25 mouse cellular contexts compared by ENCODE assay signal in the genomic region with DNA sequence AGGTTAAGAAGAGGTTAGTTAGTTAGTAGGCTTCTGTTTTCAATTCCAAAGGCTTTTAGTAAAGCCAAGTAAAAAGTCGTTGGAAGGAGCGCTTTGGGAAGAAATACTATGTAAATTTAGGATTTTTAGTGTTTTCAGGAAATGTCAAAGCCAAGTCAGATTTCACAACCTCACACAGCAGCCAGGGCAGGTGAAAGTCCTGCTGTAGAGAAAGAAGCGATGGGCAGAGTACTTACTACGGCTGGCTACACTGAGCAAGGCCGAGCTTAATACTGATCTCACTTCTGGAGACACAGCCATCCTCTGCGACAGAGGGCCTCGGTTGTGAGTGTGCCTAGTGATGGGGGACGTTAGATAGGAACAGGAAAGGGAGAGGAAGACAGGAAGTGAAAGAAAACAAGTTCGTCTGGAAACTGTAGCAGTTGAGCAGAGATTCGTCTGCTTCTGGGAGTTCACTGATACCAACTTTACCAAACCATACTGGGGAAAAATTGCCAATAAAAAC. TPM values are rescaled to one million over a fixed set of nuclear protein-coding genes. Genes with fewer than 3 reads are reported as not detected.
A peak's percentile ranks its signal among the peaks of the same experiment; 100 is the strongest.
DNase-seq lines count a peak whose midpoint lies in the region; ATAC-seq lines count a peak whose summit lies in the region.
"Had no signal": no experiment of that assay in that cellular context is flagged by ENCODE, and none has a peak within 500 bp of the region (broad histone marks: within the 10 kb centered on the region; RNA-seq: fewer than 3 reads in every experiment).

No protein-coding gene starts in this region.

- H3K36me3 ChIP-seq in heart, embryonic 13.5 days, result peaks cover 56% of the 10 kb centered on the region
- peaks cover 18% of the 10 kb centered on the region; the same call in 1 of the 2 replicates for H3K36me3 ChIP-seq in liver, embryonic 12.5 days
- peaks cover 6% of the 10 kb centered on the region; the same call in 1 of the 2 replicates for H3K36me3 ChIP-seq in liver, embryonic 11.5 days (ENCODE audit: control insufficient read depth, insufficient read depth, low read length)
- H3K36me3 ChIP-seq in liver, embryonic 13.5 days, result peaks cover 7% of the 10 kb centered on the region
- H3K36me3 ChIP-seq in stomach, embryonic 15.5 days, result no peaks in the 10 kb centered on the region
- H3K36me3 ChIP-seq: G1E had no signal

- H3K4me1 ChIP-seq in heart, embryonic 13.5 days, result peaks cover 36% of the 10 kb centered on the region
- peaks cover 17% of the 10 kb centered on the region; the same call in 1 of the 2 replicates for H3K4me1 ChIP-seq in liver, embryonic 12.5 days
- peaks cover 14% of the 10 kb centered on the region; the same call in 1 of the 2 replicates for H3K4me1 ChIP-seq in liver, embryonic 11.5 days (replicated peaks; ENCODE audit: control insufficient read depth, insufficient read depth, low read length)
- peaks cover 19% of the 10 kb centered on the region for H3K4me1 ChIP-seq in liver, embryonic 13.5 days (replicated peaks)
- peaks cover 11% of the 10 kb centered on the region; the same call in 1 of the 2 replicates for H3K4me1 ChIP-seq in stomach, embryonic 15.5 days
- H3K4me1 ChIP-seq: hindbrain, embryonic 13.5 days had no signal

- no peak overlapping the region for H3K9ac ChIP-seq in heart, embryonic 13.5 days
- H3K9ac ChIP-seq in liver, embryonic 12.5 days, result no peak overlapping the region
- no peak overlapping the region for H3K9ac ChIP-seq in liver, embryonic 11.5 days (ENCODE audit: low read depth, low read length)
- H3K9ac ChIP-seq in liver, embryonic 13.5 days, result no peak overlapping the region
- no peak overlapping the region for H3K9ac ChIP-seq in stomach, embryonic 15.5 days
- H3K9ac ChIP-seq: hindbrain, embryonic 13.5 days; lung, embryonic 15.5 days had no signal

- H3K4me3 ChIP-seq in heart, embryonic 13.5 days, result no peak overlapping the region
- H3K4me3 ChIP-seq in liver, embryonic 12.5 days, result no peak overlapping the region
- H3K4me3 ChIP-seq in liver, embryonic 11.5 days (ENCODE audit: low read depth, low read length), result no peak overlapping the region
- H3K4me3 ChIP-seq in liver, embryonic 13.5 days (replicated peaks), result no peak overlapping the region
- H3K4me3 ChIP-seq in stomach, embryonic 15.5 days (replicated peaks), result no peak overlapping the region
- H3K4me3 ChIP-seq: gastrocnemius, adult 2 months; hindbrain, embryonic 13.5 days; lung, embryonic 15.5 days had no signal

- DNase-seq in heart, postnatal 10 days, result no peak
- no peak for DNase-seq in liver, embryonic 11.5 days (ENCODE audit: low spot score)
- DNase-seq in liver, embryonic 13.5 days, result no peak
- DNase-seq in yolk sac, embryonic 10.5 days (ENCODE audit: low spot score), result no peak
- no peak for DNase-seq in layer of hippocampus, postnatal 10 days (ENCODE audit: low spot score in 2 of 2)
- DNase-seq: adrenal gland, postnatal 36 days; cerebellum, adult 9-10 months; gastrocnemius, adult 2 months; heart, postnatal 36 days; kidney, postnatal 36 days; right cerebral cortex, adult 18-20 months; thymus, postnatal 25 days had no signal

- intact Hi-C loops in heart, postnatal 10 days (cut with DNase I), result no loop called here

- 0 out of 2 replicates have a peak overlapping the region, but pooled peaks have one; percentile 29 for H3K27ac ChIP-seq in heart, embryonic 13.5 days (replicated peaks)
- 0 out of 2 replicates have a peak overlapping the region, but pooled peaks have one; percentile 45 for H3K27ac ChIP-seq in liver, embryonic 12.5 days
- H3K27ac ChIP-seq in liver, embryonic 11.5 days (ENCODE audit: low read depth, low read length), result no peak overlapping the region; the same call in 1 of the 2 replicates
- peak overlapping the region; percentile 27 for H3K27ac ChIP-seq in liver, embryonic 13.5 days
- peak overlapping the region; percentile 44; the same call in 1 of the 2 replicates for H3K27ac ChIP-seq in stomach, embryonic 15.5 days
- H3K27ac ChIP-seq: gastrocnemius, adult 2 months; hindbrain, embryonic 13.5 days; lung, embryonic 15.5 days; macrophage had no signal

- H3K27me3 ChIP-seq in heart, embryonic 13.5 days (replicated peaks), result no peaks in the 10 kb centered on the region
- H3K27me3 ChIP-seq in liver, embryonic 12.5 days (replicated peaks), result no peaks in the 10 kb centered on the region
- H3K27me3 ChIP-seq in liver, embryonic 11.5 days (replicated peaks; ENCODE audit: control insufficient read depth, insufficient read depth, low read length), result no peaks in the 10 kb centered on the region
- H3K27me3 ChIP-seq in liver, embryonic 13.5 days, result no peaks in the 10 kb centered on the region
- H3K27me3 ChIP-seq in stomach, embryonic 15.5 days (replicated peaks), result no peaks in the 10 kb centered on the region
- H3K27me3 ChIP-seq: hindbrain, embryonic 13.5 days; lung, embryonic 15.5 days; Patski had no signal

- no peak overlapping the region for H3K4me2 ChIP-seq in heart, embryonic 13.5 days
- no peak overlapping the region for H3K4me2 ChIP-seq in liver, embryonic 12.5 days
- H3K4me2 ChIP-seq in liver, embryonic 11.5 days, result no peak overlapping the region
- H3K4me2 ChIP-seq in liver, embryonic 13.5 days, result no peak overlapping the region
- no peak overlapping the region for H3K4me2 ChIP-seq in stomach, embryonic 15.5 days
- H3K4me2 ChIP-seq: hindbrain, embryonic 13.5 days; lung, embryonic 15.5 days had no signal

- no peak for ATAC-seq in heart, embryonic 13.5 days (ENCODE audit: extremely low read depth, insufficient number of reproducible peaks, low FRiP score, low TSS enrichment)
- no peak for ATAC-seq in liver, embryonic 12.5 days
- ATAC-seq in liver, embryonic 11.5 days (replicated peaks; ENCODE audit: low FRiP score), result no peak
- ATAC-seq in liver, embryonic 13.5 days (ENCODE audit: low read depth), result no peak
- ATAC-seq in stomach, embryonic 15.5 days (ENCODE audit: insufficient read depth, low FRiP score, low read depth), result no peak
- ATAC-seq: forebrain, embryonic 14.5 days; inflammation-experienced regulatory T-cells, adult 6 months; Patski had no signal

- no peaks in the 10 kb centered on the region for H3K9me3 ChIP-seq in heart, embryonic 13.5 days
- no peaks in the 10 kb centered on the region for H3K9me3 ChIP-seq in liver, embryonic 12.5 days (replicated peaks)
- H3K9me3 ChIP-seq in liver, embryonic 11.5 days (ENCODE audit: control insufficient read depth, low read length), result no peaks in the 10 kb centered on the region
- no peaks in the 10 kb centered on the region for H3K9me3 ChIP-seq in liver, embryonic 13.5 days (replicated peaks)
- H3K9me3 ChIP-seq in stomach, embryonic 15.5 days, result no peaks in the 10 kb centered on the region
- H3K9me3 ChIP-seq: hindbrain, embryonic 13.5 days; lung, embryonic 15.5 days had no signal

- 60% methylated on average over 10 of the region's 10 CpGs for WGBS in heart, embryonic 13.5 days
- 35% methylated on average over 10 of the region's 10 CpGs for WGBS in liver, embryonic 12.5 days (ENCODE audit: insufficient replicate concordance)
- 49% methylated on average over 10 of the region's 10 CpGs for WGBS in liver, embryonic 11.5 days
- WGBS in liver, embryonic 13.5 days (ENCODE audit: insufficient replicate concordance), result 35% methylated on average over 10 of the region's 10 CpGs
- WGBS in stomach, embryonic 15.5 days, result 51% methylated on average over 10 of the region's 10 CpGs

RNA-seq across cellular contexts. Expression of gene Lmod3, which starts 36.8 kb away (rescaled TPM):
- 14.3 and 16.7 TPM in 2 replicates for polyA plus RNA-seq in heart, embryonic 13.5 days (2015; fragmentation: Nextera tagmentation; extraction: Ambion mirVana)
- 10 to 100 TPM; 45.8 to 66.3 TPM for total RNA-seq in heart, postnatal 10 days (2021)
- polyA plus RNA-seq in liver, embryonic 12.5 days (2016; fragmentation: Nextera tagmentation; extraction: Ambion mirVana), result 0.05 and 0.10 TPM in 2 replicates
- polyA plus RNA-seq in liver, embryonic 11.5 days (2014; fragmentation: Nextera tagmentation; extraction: Ambion mirVana), result 0.08 TPM in 1 of 2 replicates, not detected in the other
- polyA plus RNA-seq in liver, embryonic 13.5 days (2015; fragmentation: Nextera tagmentation; extraction: Ambion mirVana), result 0.14 and 0.22 TPM in 2 replicates
- 0.19 and 0.41 TPM in 2 replicates for polyA plus RNA-seq in stomach, embryonic 15.5 days (2015; fragmentation: Nextera tagmentation; extraction: Ambion mirVana)
- under 1 TPM in 1 of 2 experiments, not detected in 1; 0.16 TPM for total RNA-seq in layer of hippocampus, postnatal 10 days (2021)
- total RNA-seq: adrenal gland, postnatal 36 days; midbrain, postnatal 0 days had no signal
- polyA plus RNA-seq: forebrain, embryonic 14.5 days; frontal cortex, adult 2 months; G1E; kidney, embryonic 14.5 days; macrophage; midbrain, postnatal 0 days; Patski had no signal

Comparison
In these comparisons a context has a peak if more than half of its experiments do, and no peak if none do; other contexts are left out.
1. RNA of gene Lmod3, which starts 36.8 kb away (polyA plus RNA-seq): 14.3 to 16.7 TPM in heart, embryonic 13.5 days; 0.14 to 0.22 TPM in liver, embryonic 13.5 days, 0.19 to 0.41 TPM in stomach, embryonic 15.5 days, 0.05 to 0.10 TPM in liver, embryonic 12.5 days and 0.08 TPM in liver, embryonic 11.5 days; every median in the first group is over 10 times any median in the second.